Mouse (Mus musculus): Measurements from ENCODE around the gene Prss33. TPM values are rescaled to one million over a fixed set of nuclear protein-coding genes. Genes with fewer than 3 reads are reported as not detected.
"Not testable (repeated sequence)": the region's sequence is repeated elsewhere in the genome, so short reads cannot be mapped to it uniquely, and the experiment has no call there.

Gene Prss33
- 0.38 and 0.54 TPM in 2 replicates for polyA plus RNA-seq (2012; rRNA removed)

- peak; percentile 41 for DNase-seq (ENCODE audit: low read depth)
- TF ChIP-seq CTCF (IDR thresholded peaks at IDR 0.05; ENCODE audit: borderline replicate concordance, extremely low read depth, insufficient read depth, insufficient read length) = no peak
- TF ChIP-seq POLR2A (IDR thresholded peaks at IDR 0.05; ENCODE audit: borderline replicate concordance, extremely low read depth, insufficient read depth, insufficient read length, poor library complexity, severe bottlenecking) = no peak
Measured at GRCm38 (mm10) chr17:23836006-23836575, at the start of gene Prss33. Prss33 (minus strand) TSS chr17:23836056.

- not testable (repeated sequence) for DNase-seq (ENCODE audit: low read depth)
Measured at GRCm38 (mm10) chr17:23880576-23880975, 44.7 kb upstream of the Prss33 start, which contains the start of the genes Dcpp1 and Dcpp2. Dcpp1 (plus strand) TSS chr17:23880876. Dcpp2 (plus strand) TSS chr17:23880880.

- TF ChIP-seq CTCF (IDR thresholded peaks at IDR 0.05; ENCODE audit: borderline replicate concordance, extremely low read depth, insufficient read depth, insufficient read length) = no peak
- TF ChIP-seq POLR2A (IDR thresholded peaks at IDR 0.05; ENCODE audit: borderline replicate concordance, extremely low read depth, insufficient read depth, insufficient read length, poor library complexity, severe bottlenecking) = no peak
- DNase-seq (ENCODE audit: low read depth) = peak; percentile 64
Measured at GRCm38 (mm10) chr17:23877166-23877565, 41.3 kb upstream of the Prss33 start.

- peak; percentile 65 for DNase-seq (ENCODE audit: low read depth)
- TF ChIP-seq POLR2A (IDR thresholded peaks at IDR 0.05; ENCODE audit: borderline replicate concordance, extremely low read depth, insufficient read depth, insufficient read length, poor library complexity, severe bottlenecking) (no peak), CTCF (IDR thresholded peaks at IDR 0.05; ENCODE audit: borderline replicate concordance, extremely low read depth, insufficient read depth, insufficient read length) (no peak)
Measured at GRCm38 (mm10) chr17:23876741-23877140, 40.9 kb upstream of the Prss33 start.

GRCm38 (mm10) chr17:23873884-23874856 is 38.3 kb upstream of the Prss33 start:
- DNase-seq (ENCODE audit: low read depth) = peak; percentile 56

GRCm38 (mm10) chr17:23868513-23868912 is 32.7 kb upstream of the Prss33 start:
- no peak for DNase-seq (ENCODE audit: low read depth)
- TF ChIP-seq POLR2A (IDR thresholded peaks at IDR 0.05; ENCODE audit: borderline replicate concordance, extremely low read depth, insufficient read depth, insufficient read length, poor library complexity, severe bottlenecking) = no peak
- no peak for TF ChIP-seq CTCF (IDR thresholded peaks at IDR 0.05; ENCODE audit: borderline replicate concordance, extremely low read depth, insufficient read depth, insufficient read length)

More at GRCm38 (mm10) chr17:23873884-23874856, 38.3 kb upstream of the Prss33 start:
- TF ChIP-seq POLR2A (IDR thresholded peaks at IDR 0.05; ENCODE audit: borderline replicate concordance, extremely low read depth, insufficient read depth, insufficient read length, poor library complexity, severe bottlenecking) (no peak), CTCF (IDR thresholded peaks at IDR 0.05; ENCODE audit: borderline replicate concordance, extremely low read depth, insufficient read depth, insufficient read length) (peak; percentile 68; the same call in 1 of the 2 replicates)

GRCm38 (mm10) chr17:23867756-23868155 is 31.9 kb upstream of the Prss33 start, which contains the start of gene Prss21:
Prss21 (plus strand) TSS chr17:23868056.
- no peak for DNase-seq (ENCODE audit: low read depth)
- TF ChIP-seq CTCF (IDR thresholded peaks at IDR 0.05; ENCODE audit: borderline replicate concordance, extremely low read depth, insufficient read depth, insufficient read length) (no peak), POLR2A (IDR thresholded peaks at IDR 0.05; ENCODE audit: borderline replicate concordance, extremely low read depth, insufficient read depth, insufficient read length, poor library complexity, severe bottlenecking) (no peak)

GRCm38 (mm10) chr17:23862926-23863325 is 27.1 kb upstream of the Prss33 start:
- no peak for DNase-seq (ENCODE audit: low read depth)
- TF ChIP-seq CTCF (IDR thresholded peaks at IDR 0.05; ENCODE audit: borderline replicate concordance, extremely low read depth, insufficient read depth, insufficient read length) (no peak), POLR2A (IDR thresholded peaks at IDR 0.05; ENCODE audit: borderline replicate concordance, extremely low read depth, insufficient read depth, insufficient read length, poor library complexity, severe bottlenecking) (no peak)

GRCm38 (mm10) chr17:23857913-23858312 is 22.1 kb upstream of the Prss33 start:
- DNase-seq (ENCODE audit: low read depth) = no peak
- TF ChIP-seq CTCF (IDR thresholded peaks at IDR 0.05; ENCODE audit: borderline replicate concordance, extremely low read depth, insufficient read depth, insufficient read length) (no peak), POLR2A (IDR thresholded peaks at IDR 0.05; ENCODE audit: borderline replicate concordance, extremely low read depth, insufficient read depth, insufficient read length, poor library complexity, severe bottlenecking) (no peak)

GRCm38 (mm10) chr17:23857193-23857592 is 21.3 kb upstream of the Prss33 start:
- no peak for DNase-seq (ENCODE audit: low read depth)
- TF ChIP-seq CTCF (IDR thresholded peaks at IDR 0.05; ENCODE audit: borderline replicate concordance, extremely low read depth, insufficient read depth, insufficient read length) (no peak), POLR2A (IDR thresholded peaks at IDR 0.05; ENCODE audit: borderline replicate concordance, extremely low read depth, insufficient read depth, insufficient read length, poor library complexity, severe bottlenecking) (no peak)

- no peak for DNase-seq (ENCODE audit: low read depth)
- no peak for TF ChIP-seq CTCF (IDR thresholded peaks at IDR 0.05; ENCODE audit: borderline replicate concordance, extremely low read depth, insufficient read depth, insufficient read length)
- no peak for TF ChIP-seq POLR2A (IDR thresholded peaks at IDR 0.05; ENCODE audit: borderline replicate concordance, extremely low read depth, insufficient read depth, insufficient read length, poor library complexity, severe bottlenecking)
Measured at GRCm38 (mm10) chr17:23854229-23854765, 18.4 kb upstream of the Prss33 start.
